Mouse (Mus musculus): ENCODE results near the gene Prpf4. TPM values are rescaled to one million over a fixed set of nuclear protein-coding genes. Genes with fewer than 3 reads are reported as not detected.

Prpf4 gene
- polyA plus RNA-seq, 1 experiment from 2014 or later: 35.7 TPM

- no peak overlapping the region for H3K4me3 ChIP-seq (ENCODE audit: low read depth, low read length)
- no peak overlapping the region for H3K9ac ChIP-seq (ENCODE audit: low read length)
- H3K4me2 ChIP-seq (ENCODE audit: low read depth, low read length, severe bottlenecking): no peak overlapping the region
- no peaks in the 10 kb centered on the region for H3K36me3 ChIP-seq (ENCODE audit: control insufficient read depth, insufficient read depth, low read length)
- H3K9me3 ChIP-seq (ENCODE audit: control insufficient read depth, low read length): no peaks in the 10 kb centered on the region
- WGBS: 92% methylated on average over 9 of the region's 9 CpGs
- DNase-seq (ENCODE audit: low spot score) (no peak), ATAC-seq (replicated peaks; ENCODE audit: low FRiP score) (no peak)
- H3K27ac ChIP-seq (ENCODE audit: low read depth, low read length): no peak overlapping the region
- no peaks in the 10 kb centered on the region; the same call in 1 of the 2 replicates for H3K4me1 ChIP-seq (replicated peaks; ENCODE audit: control insufficient read depth, insufficient read depth, low read length)
- no peaks in the 10 kb centered on the region for H3K27me3 ChIP-seq (ENCODE audit: control insufficient read depth, insufficient read depth, low read length)
Observed at GRCm38 (mm10) chr4:62379724-62380381, 28.7 kb upstream of the Prpf4 start.

- Histone ChIP-seq H3K27me3 (ENCODE audit: control insufficient read depth, insufficient read depth, low read length) (no peaks in the 10 kb centered on the region), H3K27ac (ENCODE audit: low read depth, low read length) (no peak overlapping the region), H3K4me3 (ENCODE audit: low read depth, low read length) (no peak overlapping the region), H3K4me1 (replicated peaks; ENCODE audit: control insufficient read depth, insufficient read depth, low read length) (no peaks in the 10 kb centered on the region; the same call in 1 of the 2 replicates), H3K36me3 (ENCODE audit: control insufficient read depth, insufficient read depth, low read length) (no peaks in the 10 kb centered on the region), H3K4me2 (ENCODE audit: low read depth, low read length, severe bottlenecking) (no peak overlapping the region), H3K9ac (ENCODE audit: low read length) (no peak overlapping the region), H3K9me3 (ENCODE audit: control insufficient read depth, low read length) (no peaks in the 10 kb centered on the region)
- WGBS: 91% methylated on average over 6 of the region's 6 CpGs
- DNase-seq (ENCODE audit: low spot score) (no peak), ATAC-seq (replicated peaks; ENCODE audit: low FRiP score) (no peak)
Observed at GRCm38 (mm10) chr4:62383207-62383606, 25.4 kb upstream of the Prpf4 start.

GRCm38 (mm10) chr4:62383752-62384151, 24.8 kb upstream of the Prpf4 start:
- no peaks in the 10 kb centered on the region for H3K9me3 ChIP-seq (ENCODE audit: control insufficient read depth, low read length)
- ATAC-seq (replicated peaks; ENCODE audit: low FRiP score): no peak
- WGBS: 88% methylated on average over 7 of the region's 7 CpGs

GRCm38 (mm10) chr4:62384159-62384558, 24.4 kb upstream of the Prpf4 start:
- H3K4me2 ChIP-seq (ENCODE audit: low read depth, low read length, severe bottlenecking): no peak overlapping the region
- no peak overlapping the region for H3K27ac ChIP-seq (ENCODE audit: low read depth, low read length)
- no peaks in the 10 kb centered on the region for H3K9me3 ChIP-seq (ENCODE audit: control insufficient read depth, low read length)
- no peaks in the 10 kb centered on the region; the same call in 1 of the 2 replicates for H3K36me3 ChIP-seq (ENCODE audit: control insufficient read depth, insufficient read depth, low read length)
- no peaks in the 10 kb centered on the region for H3K27me3 ChIP-seq (ENCODE audit: control insufficient read depth, insufficient read depth, low read length)
- H3K4me3 ChIP-seq (ENCODE audit: low read depth, low read length): no peak overlapping the region
- no peak overlapping the region for H3K9ac ChIP-seq (ENCODE audit: low read length)
- ATAC-seq (replicated peaks; ENCODE audit: low FRiP score) (no peak), DNase-seq (ENCODE audit: low spot score) (no peak)
- 89% methylated on average over 1 of the region's 1 CpGs for WGBS
- H3K4me1 ChIP-seq (replicated peaks; ENCODE audit: control insufficient read depth, insufficient read depth, low read length): no peaks in the 10 kb centered on the region

More at GRCm38 (mm10) chr4:62383752-62384151, 24.8 kb upstream of the Prpf4 start:
- H3K27ac ChIP-seq (ENCODE audit: low read depth, low read length): no peak overlapping the region
- H3K36me3 ChIP-seq (ENCODE audit: control insufficient read depth, insufficient read depth, low read length): no peaks in the 10 kb centered on the region; the same call in 1 of the 2 replicates
- no peak overlapping the region for H3K4me2 ChIP-seq (ENCODE audit: low read depth, low read length, severe bottlenecking)
- DNase-seq (ENCODE audit: low spot score): no peak
- H3K4me1 ChIP-seq (replicated peaks; ENCODE audit: control insufficient read depth, insufficient read depth, low read length): no peaks in the 10 kb centered on the region; the same call in 1 of the 2 replicates
- no peak overlapping the region for H3K9ac ChIP-seq (ENCODE audit: low read length)
- no peaks in the 10 kb centered on the region for H3K27me3 ChIP-seq (ENCODE audit: control insufficient read depth, insufficient read depth, low read length)
- H3K4me3 ChIP-seq (ENCODE audit: low read depth, low read length): no peak overlapping the region

DNA sequence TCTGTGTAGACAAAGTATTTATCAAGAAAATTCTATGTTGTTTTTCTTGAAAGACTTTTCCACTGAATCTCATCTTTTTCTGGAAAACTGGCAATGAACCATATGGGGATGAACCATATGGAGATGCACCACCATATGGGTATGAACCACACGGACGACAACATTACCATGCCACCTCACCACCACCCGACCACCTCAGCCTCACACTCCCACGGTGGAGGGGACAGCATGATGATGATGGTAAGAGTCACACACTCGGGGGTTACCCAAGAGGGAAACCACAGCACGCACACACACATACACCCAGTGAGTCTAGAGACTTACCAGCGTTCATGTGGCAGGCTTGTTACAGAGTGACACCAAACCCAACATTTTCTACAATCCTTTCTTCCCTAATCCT, 23.2 kb upstream of the Prpf4 start:
- 92% methylated on average over 7 of the region's 7 CpGs for WGBS

GRCm38 (mm10) chr4:62389592-62390512, 18.7 kb upstream of the Prpf4 start:
- WGBS: 94% methylated on average over 5 of the region's 5 CpGs
- no peak for DNase-seq (ENCODE audit: low spot score)
- Histone ChIP-seq H3K4me3 (ENCODE audit: low read depth, low read length) (no peak overlapping the region), H3K4me1 (replicated peaks; ENCODE audit: control insufficient read depth, insufficient read depth, low read length) (no peaks in the 10 kb centered on the region), H3K27me3 (ENCODE audit: control insufficient read depth, insufficient read depth, low read length) (no peaks in the 10 kb centered on the region), H3K9ac (ENCODE audit: low read length) (no peak overlapping the region), H3K27ac (ENCODE audit: low read depth, low read length) (no peak overlapping the region), H3K9me3 (ENCODE audit: control insufficient read depth, low read length) (no peaks in the 10 kb centered on the region), H3K36me3 (ENCODE audit: control insufficient read depth, insufficient read depth, low read length) (no peaks in the 10 kb centered on the region; the same call in 1 of the 2 replicates), H3K4me2 (ENCODE audit: low read depth, low read length, severe bottlenecking) (no peak overlapping the region)
- ATAC-seq (replicated peaks; ENCODE audit: low FRiP score): no peak

More for the DNA sequence above, 23.2 kb upstream of the Prpf4 start:
- no peak overlapping the region for H3K27ac ChIP-seq (ENCODE audit: low read depth, low read length)
- H3K4me3 ChIP-seq (ENCODE audit: low read depth, low read length): no peak overlapping the region
- DNase-seq (ENCODE audit: low spot score) (no peak), ATAC-seq (replicated peaks; ENCODE audit: low FRiP score) (no peak)
- no peak overlapping the region for H3K4me2 ChIP-seq (ENCODE audit: low read depth, low read length, severe bottlenecking)
- no peak overlapping the region for H3K9ac ChIP-seq (ENCODE audit: low read length)
- H3K27me3 ChIP-seq (ENCODE audit: control insufficient read depth, insufficient read depth, low read length): no peaks in the 10 kb centered on the region
- H3K4me1 ChIP-seq (replicated peaks; ENCODE audit: control insufficient read depth, insufficient read depth, low read length): no peaks in the 10 kb centered on the region
- H3K36me3 ChIP-seq (ENCODE audit: control insufficient read depth, insufficient read depth, low read length): no peaks in the 10 kb centered on the region; the same call in 1 of the 2 replicates
- no peaks in the 10 kb centered on the region for H3K9me3 ChIP-seq (ENCODE audit: control insufficient read depth, low read length)

GRCm38 (mm10) chr4:62391892-62392291, 16.7 kb upstream of the Prpf4 start:
- no peak for ATAC-seq (replicated peaks; ENCODE audit: low FRiP score)
- H3K27ac ChIP-seq (ENCODE audit: low read depth, low read length): no peak overlapping the region
- H3K36me3 ChIP-seq (ENCODE audit: control insufficient read depth, insufficient read depth, low read length): no peaks in the 10 kb centered on the region; the same call in 1 of the 2 replicates
- H3K4me3 ChIP-seq (ENCODE audit: low read depth, low read length): no peak overlapping the region
- no peaks in the 10 kb centered on the region for H3K27me3 ChIP-seq (ENCODE audit: control insufficient read depth, insufficient read depth, low read length)
- H3K4me1 ChIP-seq (replicated peaks; ENCODE audit: control insufficient read depth, insufficient read depth, low read length): no peaks in the 10 kb centered on the region
- WGBS: 89% methylated on average over 7 of the region's 7 CpGs
- H3K4me2 ChIP-seq (ENCODE audit: low read depth, low read length, severe bottlenecking): no peak overlapping the region
- DNase-seq (ENCODE audit: low spot score): no peak
- no peaks in the 10 kb centered on the region for H3K9me3 ChIP-seq (ENCODE audit: control insufficient read depth, low read length)
- no peak overlapping the region for H3K9ac ChIP-seq (ENCODE audit: low read length)

DNA sequence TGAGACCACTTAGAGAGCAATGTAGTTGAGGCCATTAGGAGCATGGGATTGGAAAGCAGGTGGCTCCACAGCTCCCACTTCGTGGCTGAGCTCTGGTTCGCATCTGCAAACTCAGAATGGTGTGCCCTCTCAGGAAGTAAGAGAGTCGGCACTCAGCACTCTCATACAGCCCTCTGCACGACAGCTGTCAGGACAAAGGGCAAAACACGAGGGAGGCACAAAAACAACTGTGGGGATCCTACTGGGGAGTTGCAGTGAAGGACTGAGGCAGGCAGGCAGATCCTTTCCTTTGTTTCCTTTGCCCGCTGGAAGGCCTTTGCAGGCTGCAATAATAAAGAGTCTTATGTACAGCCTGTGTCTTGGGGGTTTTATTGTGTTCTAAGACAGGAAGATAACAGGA, 15.1 kb upstream of the Prpf4 start:
- WGBS: 44% methylated on average over 6 of the region's 6 CpGs
- Histone ChIP-seq H3K36me3 (ENCODE audit: control insufficient read depth, insufficient read depth, low read length) (peaks cover 2% of the 10 kb centered on the region; the same call in 1 of the 2 replicates), H3K27me3 (ENCODE audit: control insufficient read depth, insufficient read depth, low read length) (no peaks in the 10 kb centered on the region), H3K4me1 (replicated peaks; ENCODE audit: control insufficient read depth, insufficient read depth, low read length) (no peaks in the 10 kb centered on the region), H3K27ac (ENCODE audit: low read depth, low read length) (peak overlapping the region; percentile 46; the same call in 1 of the 2 replicates), H3K4me2 (ENCODE audit: low read depth, low read length, severe bottlenecking) (no peak overlapping the region), H3K9ac (ENCODE audit: low read length) (no peak overlapping the region), H3K4me3 (ENCODE audit: low read depth, low read length) (no peak overlapping the region), H3K9me3 (ENCODE audit: control insufficient read depth, low read length) (no peaks in the 10 kb centered on the region)
- peak; percentile 56; the same call in 1 of the 2 replicates for ATAC-seq (replicated peaks; ENCODE audit: low FRiP score)
- DNase-seq (ENCODE audit: low spot score): peak; percentile 51
